Mouse (Mus musculus) limb, embryonic 14.5 days (tissue): Measurements from ENCODE around the gene Gpsm1. TPM values are rescaled to one million over a fixed set of nuclear protein-coding genes. Genes with fewer than 3 reads are reported as not detected.

Experiments
- ATAC-seq: fragments of 200-750 bp; cut with Nextera tagmentation; 2 replicates; pipeline ENCODE4 v1.8.0; 2017; ENCODE audit warnings: low read depth, moderate number of reproducible peaks, moderate TSS enrichment; ENCODE audit not compliant: low FRiP score
- DNase-seq: peaks from one replicate; pipeline ENCODE4 v3.0.0-alpha.2; 2015; ENCODE audit warnings: low spot score
- H3K27ac ChIP-seq: fragments of 300-500 bp; sonication (generic); replicated peaks from 2 replicates; pipeline ENCODE4 v1.5.1; 2014; ENCODE audit warnings: low read depth, mild to moderate bottlenecking, low read length, moderate library complexity, mixed read lengths
- H3K27me3 ChIP-seq: fragments of 300-500 bp; sonication (generic); 2 replicates; pipeline ENCODE4 v1.6.1; 2014; ENCODE audit warnings: low read length, mixed read lengths; ENCODE audit not compliant: control insufficient read depth, insufficient read depth
- H3K36me3 ChIP-seq: fragments of 300-500 bp; sonication (generic); 2 replicates; pipeline ENCODE4 v1.6.1; 2014; ENCODE audit warnings: mild to moderate bottlenecking, low read length, moderate library complexity, mixed read lengths; ENCODE audit not compliant: control insufficient read depth, insufficient read depth
- H3K4me1 ChIP-seq: fragments of 300-500 bp; sonication (generic); 2 replicates; pipeline ENCODE4 v1.6.1; 2014; ENCODE audit warnings: antibody characterized with exemption, low read length, mixed read lengths; ENCODE audit not compliant: control insufficient read depth, insufficient read depth
- H3K4me2 ChIP-seq: fragments of 300-500 bp; sonication (generic); replicated peaks from 2 replicates; pipeline ENCODE4 v1.6.1; 2014; ENCODE audit warnings: low read depth, mild to moderate bottlenecking, low read length, moderate library complexity; ENCODE audit not compliant: severe bottlenecking
- H3K4me3 ChIP-seq: fragments of 300-500 bp; sonication (generic); replicated peaks from 2 replicates; pipeline ENCODE4 v1.5.1; 2014; ENCODE audit warnings: low read length
- H3K9ac ChIP-seq: fragments of 300-500 bp; sonication (generic); 2 replicates; pipeline ENCODE4 v1.6.1; 2014; ENCODE audit warnings: mild to moderate bottlenecking, low read depth, low read length, moderate library complexity; ENCODE audit not compliant: severe bottlenecking
- H3K9me3 ChIP-seq: fragments of 300-500 bp; sonication (generic); 2 replicates; pipeline ENCODE4 v1.6.1; 2016; ENCODE audit warnings: low read length; ENCODE audit not compliant: control insufficient read depth
- POLR2A ChIP-seq: fragments of 200-500 bp; IDR thresholded peaks from 2 replicates; pipeline ENCODE4 v1.8.0; 2012; ENCODE audit warnings: inconsistent platforms, mild to moderate bottlenecking, moderate library complexity, borderline replicate concordance; ENCODE audit not compliant: insufficient read depth, insufficient read length; ENCODE audit errors: extremely low read depth
- WGBS: fragments of 180-500 bp; shearing (Covaris S2); extraction: QIAGEN DNeasy Blood & Tissue Kit; methylation state at CpG from one replicate; pipeline ENCODE4 v1.1.7; 2014; 5-methylcytosine and 5-hydroxymethylcytosine counted together
- polyA plus RNA-seq, 2 experiments: library from polyadenylated mRNA; depleted of rRNA in 1 of 2; stranded (reverse) in 1 of 2; unstranded in 1 of 2; fragments of >200 nt; fragmentation: Nextera tagmentation in 1 of 2; extraction: Ambion mirVana in 1 of 2; gene quantifications; 2 replicates each; pipeline versions ENCODE4 v1.2.1 to v1.2.3; 2012 to 2014

Gene Gpsm1
- polyA plus RNA-seq, 2 experiments: 31.0 to 78.4 TPM

GRCm38 (mm10) chr2:26387713-26388112, 72.4 kb downstream of the Gpsm1 start:
- Histone ChIP-seq H3K4me1 (peaks cover 10% of the 10 kb centered on the region), H3K27ac (no peak overlapping the region), H3K4me2 (0 out of 2 replicates have a peak overlapping the region, but pooled peaks have one; percentile 8), H3K36me3 (peaks cover 76% of the 10 kb centered on the region), H3K9ac (peak overlapping the region; percentile 88), H3K27me3 (no peaks in the 10 kb centered on the region), H3K9me3 (no peaks in the 10 kb centered on the region), H3K4me3 (peak overlapping the region; percentile 96; the same call in 1 of the 2 replicates)
- no peak for TF ChIP-seq POLR2A
- ATAC-seq (no peak), DNase-seq (no peak)
- 90% methylated on average over 3 of the region's 3 CpGs for WGBS

- 1% methylated on average over 23 of the region's 45 CpGs for WGBS
- no peaks in the 10 kb centered on the region for H3K27me3 ChIP-seq
- H3K27ac ChIP-seq: peak overlapping the region; percentile 63
- ATAC-seq: peak; percentile 34
- H3K4me2 ChIP-seq: peak overlapping the region; percentile 90
- peak overlapping the region; percentile 96 for H3K4me3 ChIP-seq
- peak overlapping the region; percentile 88 for H3K9ac ChIP-seq
- no peak for DNase-seq
- H3K4me1 ChIP-seq: peaks cover 10% of the 10 kb centered on the region
- H3K36me3 ChIP-seq: peaks cover 76% of the 10 kb centered on the region
- no peak for TF ChIP-seq POLR2A
- H3K9me3 ChIP-seq: no peaks in the 10 kb centered on the region
These were observed 73.4 kb downstream of the Gpsm1 start for GRCm38 (mm10) chr2:26388682-26389153.

DNA sequence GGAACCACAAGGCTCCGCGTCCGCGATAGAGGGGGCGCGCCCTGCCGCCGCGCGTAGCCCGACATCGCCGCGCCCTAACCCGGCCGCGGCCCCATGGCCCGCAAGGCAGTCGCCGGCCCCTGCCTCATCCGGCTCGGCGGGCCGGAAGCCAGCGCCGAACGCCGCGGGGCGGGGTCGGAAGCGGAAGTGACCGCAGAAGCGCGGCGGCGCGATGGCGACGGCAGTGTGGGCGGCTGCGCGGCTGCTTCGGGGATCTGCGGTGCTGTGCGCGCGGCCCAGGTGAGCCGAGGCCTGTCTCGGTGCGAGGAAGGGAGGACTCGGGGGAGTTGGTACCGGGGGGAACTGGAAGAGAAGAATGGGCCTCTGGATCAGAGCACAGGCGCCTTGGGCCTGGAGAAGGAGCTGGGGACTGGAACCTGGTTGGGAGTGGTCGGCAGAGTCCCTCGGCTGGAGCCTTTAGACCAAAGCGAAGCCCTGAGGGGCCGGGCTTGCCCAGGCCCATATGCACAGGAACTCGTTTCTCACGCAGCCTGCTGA, 73.9 kb downstream of the Gpsm1 start, which contains the start of the genes Entr1 and Pmpca:
TSS of gene Entr1 (minus strand) at position 163 of the 537 bp plus-strand sequence.
TSS of gene Pmpca (plus strand) at position 186 of the 537 bp plus-strand sequence.
- DNase-seq (peak; percentile 76), ATAC-seq (peak; percentile 91)
- H3K36me3 ChIP-seq: peaks cover 76% of the 10 kb centered on the region
- H3K4me2 ChIP-seq: peak within 1 kb of the TSS; percentile 90
- TF ChIP-seq POLR2A: peak; percentile 82; the same call in 1 of the 2 replicates
- H3K9ac ChIP-seq: peak within 1 kb of the TSS; percentile 88
- under 1% methylated on average over 58 of the region's 60 CpGs for WGBS
- no peaks in the 10 kb centered on the region for H3K27me3 ChIP-seq
- no peaks in the 10 kb centered on the region for H3K9me3 ChIP-seq
- H3K27ac ChIP-seq: peak within 1 kb of the TSS; percentile 63
- peak within 1 kb of the TSS; percentile 96 for H3K4me3 ChIP-seq
- peaks cover 10% of the 10 kb centered on the region for H3K4me1 ChIP-seq

- H3K4me2 ChIP-seq: no peak overlapping the region
- ATAC-seq: no peak
- no peak for TF ChIP-seq POLR2A
These were observed 75.6 kb downstream of the Gpsm1 start for GRCm38 (mm10) chr2:26390954-26391353.

DNA sequence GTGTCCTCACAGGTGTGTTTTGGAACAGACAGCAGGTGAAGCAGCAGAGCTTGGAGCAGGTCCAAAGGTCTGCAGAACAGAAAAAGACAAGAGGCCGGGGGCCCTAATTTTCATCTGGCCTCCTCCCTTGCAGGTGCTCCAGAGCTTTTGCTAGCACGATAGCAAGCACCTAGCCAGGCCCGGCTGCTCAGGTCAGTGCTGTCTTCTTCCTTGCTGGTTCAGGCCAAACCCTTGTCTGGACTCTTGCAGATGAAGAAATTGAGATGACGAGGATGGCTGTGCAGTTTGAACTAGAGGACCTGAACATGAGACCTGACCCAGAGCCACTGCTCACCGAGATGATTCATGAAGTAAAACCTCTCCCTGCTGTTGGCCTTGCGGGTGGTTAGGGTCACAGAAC, 76.3 kb downstream of the Gpsm1 start:
- DNase-seq: no peak
- TF ChIP-seq POLR2A: no peak
- Histone ChIP-seq H3K4me1 (peaks cover 10% of the 10 kb centered on the region), H3K27ac (no peak overlapping the region), H3K9ac (no peak overlapping the region), H3K9me3 (no peaks in the 10 kb centered on the region), H3K4me3 (no peak overlapping the region), H3K36me3 (peaks cover 76% of the 10 kb centered on the region), H3K4me2 (no peak overlapping the region), H3K27me3 (no peaks in the 10 kb centered on the region)
- 85% methylated on average over 6 of the region's 6 CpGs for WGBS
- ATAC-seq: no peak

More at GRCm38 (mm10) chr2:26390954-26391353, 75.6 kb downstream of the Gpsm1 start:
- H3K4me1 ChIP-seq: peaks cover 10% of the 10 kb centered on the region
- H3K27ac ChIP-seq: no peak overlapping the region
- H3K27me3 ChIP-seq: no peaks in the 10 kb centered on the region
- H3K36me3 ChIP-seq: peaks cover 76% of the 10 kb centered on the region
- H3K9me3 ChIP-seq: no peaks in the 10 kb centered on the region
- no peak overlapping the region for H3K9ac ChIP-seq
- H3K4me3 ChIP-seq: no peak overlapping the region
- no peak for DNase-seq
- WGBS: 85% methylated on average over 3 of the region's 3 CpGs

Other genes starting within 250 kb of the Gpsm1 start
- 6.4 and 11.8 TPM in 2 replicates for gene Nacc2, start 192.3 kb upstream of the Gpsm1 start, polyA plus RNA-seq (2012; rRNA removed)
- gene Nacc2, start 192.3 kb upstream of the Gpsm1 start, polyA plus RNA-seq (2014; fragmentation: Nextera tagmentation; extraction: Ambion mirVana): 5.0 and 5.3 TPM in 2 replicates
- gene Lhx3, start 107.2 kb upstream of the Gpsm1 start, polyA plus RNA-seq (2012; rRNA removed): 0.03 TPM in 2 replicates
- gene Lhx3, start 107.2 kb upstream of the Gpsm1 start, polyA plus RNA-seq (2014; fragmentation: Nextera tagmentation; extraction: Ambion mirVana): not detected in 2 replicates
- gene Qsox2, start 78.0 kb upstream of the Gpsm1 start, polyA plus RNA-seq (2012; rRNA removed): 22.4 and 25.3 TPM in 2 replicates
- 16.1 and 18.0 TPM in 2 replicates for gene Qsox2, start 78.0 kb upstream of the Gpsm1 start, polyA plus RNA-seq (2014; fragmentation: Nextera tagmentation; extraction: Ambion mirVana)
- 0.26 and 0.32 TPM in 2 replicates for gene Ccdc187, start 21.0 kb upstream of the Gpsm1 start, polyA plus RNA-seq (2012; rRNA removed)
- gene Ccdc187, start 21.0 kb upstream of the Gpsm1 start, polyA plus RNA-seq (2014; fragmentation: Nextera tagmentation; extraction: Ambion mirVana): 0.03 and 0.06 TPM in 2 replicates
- 28.2 and 33.8 TPM in 2 replicates for gene Dnlz, start 36.6 kb downstream of the Gpsm1 start, polyA plus RNA-seq (2012; rRNA removed)
- gene Dnlz, start 36.6 kb downstream of the Gpsm1 start, polyA plus RNA-seq (2014; fragmentation: Nextera tagmentation; extraction: Ambion mirVana): 30.5 and 31.1 TPM in 2 replicates
- gene Card9, start 45.4 kb downstream of the Gpsm1 start, polyA plus RNA-seq (2012; rRNA removed): 4.1 and 5.6 TPM in 2 replicates
- 1.2 and 1.4 TPM in 2 replicates for gene Card9, start 45.4 kb downstream of the Gpsm1 start, polyA plus RNA-seq (2014; fragmentation: Nextera tagmentation; extraction: Ambion mirVana)
- 53.2 and 61.3 TPM in 2 replicates for gene Snapc4, start 65.1 kb downstream of the Gpsm1 start, polyA plus RNA-seq (2012; rRNA removed)
- 22.7 and 30.5 TPM in 2 replicates for gene Snapc4, start 65.1 kb downstream of the Gpsm1 start, polyA plus RNA-seq (2014; fragmentation: Nextera tagmentation; extraction: Ambion mirVana)
- 217 and 222 TPM in 2 replicates for gene Entr1, start 73.8 kb downstream of the Gpsm1 start, polyA plus RNA-seq (2012; rRNA removed)
- 120 and 124 TPM in 2 replicates for gene Entr1, start 73.8 kb downstream of the Gpsm1 start, polyA plus RNA-seq (2014; fragmentation: Nextera tagmentation; extraction: Ambion mirVana)
- 106 and 108 TPM in 2 replicates for gene Pmpca, start 73.8 kb downstream of the Gpsm1 start, polyA plus RNA-seq (2012; rRNA removed)
- gene Pmpca, start 73.8 kb downstream of the Gpsm1 start, polyA plus RNA-seq (2014; fragmentation: Nextera tagmentation; extraction: Ambion mirVana): 72.3 and 78.9 TPM in 2 replicates
- 36.7 and 43.2 TPM in 2 replicates for gene Inpp5e, start 93.7 kb downstream of the Gpsm1 start, polyA plus RNA-seq (2012; rRNA removed)
- 16.4 and 20.1 TPM in 2 replicates for gene Inpp5e, start 93.7 kb downstream of the Gpsm1 start, polyA plus RNA-seq (2014; fragmentation: Nextera tagmentation; extraction: Ambion mirVana)
- gene Sec16a, start 129.7 kb downstream of the Gpsm1 start, polyA plus RNA-seq (2012; rRNA removed): 62.5 and 73.3 TPM in 2 replicates
- gene Sec16a, start 129.7 kb downstream of the Gpsm1 start, polyA plus RNA-seq (2014; fragmentation: Nextera tagmentation; extraction: Ambion mirVana): 47.1 and 47.6 TPM in 2 replicates
- gene Notch1, start 201.1 kb downstream of the Gpsm1 start, polyA plus RNA-seq (2012; rRNA removed): 28.1 and 40.2 TPM in 2 replicates
- 44.5 and 47.0 TPM in 2 replicates for gene Notch1, start 201.1 kb downstream of the Gpsm1 start, polyA plus RNA-seq (2014; fragmentation: Nextera tagmentation; extraction: Ambion mirVana)